Mouse (Mus musculus) megakaryocyte, adult 5-6 weeks (primary cell): ENCODE data around the gene Arpc1a. TPM values are rescaled to one million over a fixed set of nuclear protein-coding genes. Genes with fewer than 3 reads are reported as not detected.
"Not testable (repeated sequence)": the region's sequence is repeated elsewhere in the genome, so short reads cannot be mapped to it uniquely, and the experiment has no call there.

ENCODE experiments used
- ATAC-seq: 2 replicates; pipeline ENCODE4 v1.8.0; 2016; ENCODE audit warnings: mild to moderate bottlenecking, inconsistent platforms; ENCODE audit not compliant: poor library complexity, severe bottlenecking
- total RNA-seq, 2 experiments: library from RNA; stranded (forward) in 1 of 2; stranded (reverse) in 1 of 2; fragments of 153-499, 151-499 nt in 1 of 2; fragments of 221-1000, 200-1000 nt in 1 of 2; gene quantifications; 2 replicates each; pipeline versions ENCODE4 v1.2.3 to v1.2.4; 2015 to 2017

Gene Arpc1a
- total RNA-seq, 2 experiments from 2014 or later: 65.2 to 98.2 TPM

GRCm38 (mm10) chr5:145102706-145103105, 19.1 kb downstream of the Arpc1a start:
- ATAC-seq: no peak

DNA sequence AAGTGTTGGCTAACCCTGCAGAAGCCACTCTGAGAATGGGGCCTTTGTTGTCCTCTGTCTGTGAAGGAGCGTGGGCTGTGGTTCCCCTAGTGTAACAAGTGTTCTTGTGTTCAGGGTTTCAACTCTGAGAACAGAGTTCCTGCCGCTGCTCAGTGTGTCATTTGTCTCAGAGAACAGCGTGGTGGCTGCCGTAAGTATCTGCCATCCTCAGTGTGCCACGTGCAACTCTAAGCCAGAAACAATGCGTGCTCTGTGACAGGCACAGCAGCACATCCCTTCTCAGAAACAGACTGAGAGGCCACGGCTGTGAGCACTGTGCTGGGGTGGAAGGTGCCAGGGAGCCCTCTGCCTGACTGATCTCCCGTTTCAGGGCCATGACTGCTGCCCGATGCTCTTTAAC, 20.7 kb downstream of the Arpc1a start:
- ATAC-seq: no peak

GRCm38 (mm10) chr5:145105694-145106275, 22.2 kb downstream of the Arpc1a start:
- no peak for ATAC-seq

GRCm38 (mm10) chr5:145110401-145110800, 26.8 kb downstream of the Arpc1a start:
- no peak for ATAC-seq

GRCm38 (mm10) chr5:145112566-145112965, 28.9 kb downstream of the Arpc1a start:
- ATAC-seq: no peak

- ATAC-seq: no peak
Measured at GRCm38 (mm10) chr5:145113416-145113815, 29.8 kb downstream of the Arpc1a start.

GRCm38 (mm10) chr5:145114071-145114605, 30.5 kb downstream of the Arpc1a start, which contains the start of gene Arpc1b:
Gene Arpc1b, plus strand, starts transcription at chr5:145114215.
- peak; percentile 63 for ATAC-seq

- peak; percentile 66 for ATAC-seq
Measured at GRCm38 (mm10) chr5:145114606-145115473, 31.2 kb downstream of the Arpc1a start.

- no peak for ATAC-seq
Measured at GRCm38 (mm10) chr5:145115736-145116135, 32.1 kb downstream of the Arpc1a start.

DNA sequence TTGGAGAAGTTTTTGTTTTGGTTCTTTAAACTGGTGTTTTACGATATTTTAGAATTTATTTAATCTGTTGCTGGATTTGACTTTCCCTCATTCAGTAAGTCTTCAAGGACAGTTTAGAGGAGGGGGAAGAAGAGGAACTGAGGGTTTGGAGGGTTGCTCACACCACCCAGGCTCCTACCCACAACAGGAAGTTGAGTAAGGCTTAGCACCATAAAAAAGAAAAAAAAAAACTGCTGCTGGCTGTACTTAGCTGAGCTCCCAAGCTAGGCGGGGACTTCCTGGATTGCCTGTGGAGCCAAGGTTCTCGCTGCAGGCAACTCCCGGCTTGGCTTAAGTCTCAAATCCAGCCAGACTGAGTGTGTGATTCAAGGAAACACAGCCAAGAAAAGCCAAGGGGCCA, 32.7 kb downstream of the Arpc1a start:
- peak; percentile 60 for ATAC-seq

DNA sequence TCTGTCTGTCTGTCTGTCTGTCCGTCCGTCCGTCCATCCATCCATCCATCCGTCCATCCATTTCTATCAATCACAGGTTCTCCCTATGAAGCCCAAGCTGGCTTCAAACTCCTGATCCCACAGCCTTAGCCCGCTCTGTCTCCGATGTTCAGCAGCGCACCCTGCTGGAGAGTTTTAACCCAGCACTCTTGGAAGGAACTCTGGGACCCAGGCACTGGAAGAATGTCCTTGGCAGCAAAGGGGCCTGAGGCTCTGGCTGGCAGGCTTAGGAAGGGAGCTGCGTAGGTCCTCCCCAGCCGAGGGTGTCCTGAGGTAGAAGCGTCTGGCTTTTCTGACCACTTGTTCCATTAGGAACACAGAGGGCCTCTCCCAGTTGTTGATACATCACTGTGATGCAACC, 33.3 kb downstream of the Arpc1a start:
- peak; percentile 25 for ATAC-seq

- ATAC-seq: no peak
Measured at GRCm38 (mm10) chr5:145118005-145118404, 34.4 kb downstream of the Arpc1a start.

- no peak for ATAC-seq
Measured at GRCm38 (mm10) chr5:145118461-145118860, 34.8 kb downstream of the Arpc1a start.

- ATAC-seq: peak; percentile 18; the same call in 1 of the 2 replicates
Measured at GRCm38 (mm10) chr5:145119385-145119784, 35.8 kb downstream of the Arpc1a start.

- ATAC-seq: no peak
Measured at GRCm38 (mm10) chr5:145120921-145121320, 37.3 kb downstream of the Arpc1a start.

DNA sequence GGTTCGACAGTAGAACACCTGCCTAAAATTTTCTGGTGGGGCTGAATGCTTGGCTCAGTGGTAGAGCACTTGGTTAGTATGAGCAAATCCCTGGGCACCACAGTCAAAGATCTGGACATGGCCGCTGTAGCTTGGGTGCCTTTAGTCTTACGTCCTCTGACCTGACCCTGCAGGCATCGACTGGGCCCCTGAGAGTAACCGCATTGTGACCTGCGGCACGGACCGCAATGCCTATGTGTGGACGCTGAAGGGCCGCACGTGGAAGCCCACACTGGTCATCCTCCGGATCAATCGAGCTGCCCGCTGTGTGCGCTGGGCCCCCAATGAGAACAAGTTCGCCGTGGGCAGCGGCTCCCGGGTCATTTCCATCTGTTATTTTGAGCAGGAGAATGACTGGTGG, 39.8 kb downstream of the Arpc1a start:
- ATAC-seq: no peak

GRCm38 (mm10) chr5:145126580-145126979, 43.0 kb downstream of the Arpc1a start:
- no peak for ATAC-seq

- no peak for ATAC-seq
Measured at GRCm38 (mm10) chr5:145129124-145129523, 45.5 kb downstream of the Arpc1a start.

- ATAC-seq: not testable (repeated sequence)
Measured at GRCm38 (mm10) chr5:145129773-145130172, 46.1 kb downstream of the Arpc1a start.

DNA sequence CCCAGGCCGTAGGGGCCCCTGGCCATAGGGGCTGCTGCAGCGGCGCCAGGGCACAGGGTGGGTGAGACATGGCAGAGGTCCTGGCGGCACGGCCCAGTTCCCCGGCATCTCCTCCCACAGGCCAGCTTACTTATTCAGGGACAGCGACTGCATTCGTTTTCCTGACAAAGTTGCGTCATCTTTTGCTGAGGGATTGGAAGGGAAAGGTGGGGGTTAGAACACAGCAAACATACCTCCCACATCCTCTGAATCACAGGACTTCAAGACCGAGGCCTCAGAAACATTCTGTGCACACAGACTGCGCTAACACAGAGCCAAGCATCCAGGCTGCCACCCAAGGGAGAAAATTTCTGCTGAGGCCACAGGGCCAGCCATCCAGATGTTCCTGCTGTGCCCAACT, 46.6 kb downstream of the Arpc1a start:
- no peak for ATAC-seq

GRCm38 (mm10) chr5:145130995-145131394, 47.4 kb downstream of the Arpc1a start:
- ATAC-seq: peak; percentile 22; the same call in 1 of the 2 replicates

DNA sequence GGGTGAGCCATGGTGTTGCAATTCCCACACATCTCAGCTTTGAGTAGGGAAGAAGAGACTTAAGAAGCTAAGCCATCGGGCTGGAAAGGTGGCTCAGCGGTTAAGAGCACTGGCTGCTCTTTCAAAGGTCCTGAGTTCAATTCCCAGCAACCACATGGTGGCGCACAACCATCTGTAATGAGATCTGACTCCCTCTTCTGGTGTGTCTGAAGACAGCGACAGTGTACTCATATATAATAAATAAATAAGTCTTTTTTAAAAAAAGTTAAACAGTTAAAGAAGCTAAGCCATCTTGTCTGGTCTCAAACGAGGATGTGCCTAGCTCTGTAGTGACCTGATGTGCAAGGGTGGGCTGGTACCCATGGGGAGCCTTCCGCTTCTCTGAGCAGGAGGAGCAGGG, 49.6 kb downstream of the Arpc1a start:
- not testable (repeated sequence) for ATAC-seq
